Mouse (Mus musculus): ENCODE data around the gene Urm1. TPM values are rescaled to one million over a fixed set of nuclear protein-coding genes. Genes with fewer than 3 reads are reported as not detected.
"Not testable (repeated sequence)": the region's sequence is repeated elsewhere in the genome, so short reads cannot be mapped to it uniquely, and the experiment has no call there.

Urm1 gene
- total and polyA plus RNA-seq, 2 experiments, result 8.1 to 26.6 TPM

DNA sequence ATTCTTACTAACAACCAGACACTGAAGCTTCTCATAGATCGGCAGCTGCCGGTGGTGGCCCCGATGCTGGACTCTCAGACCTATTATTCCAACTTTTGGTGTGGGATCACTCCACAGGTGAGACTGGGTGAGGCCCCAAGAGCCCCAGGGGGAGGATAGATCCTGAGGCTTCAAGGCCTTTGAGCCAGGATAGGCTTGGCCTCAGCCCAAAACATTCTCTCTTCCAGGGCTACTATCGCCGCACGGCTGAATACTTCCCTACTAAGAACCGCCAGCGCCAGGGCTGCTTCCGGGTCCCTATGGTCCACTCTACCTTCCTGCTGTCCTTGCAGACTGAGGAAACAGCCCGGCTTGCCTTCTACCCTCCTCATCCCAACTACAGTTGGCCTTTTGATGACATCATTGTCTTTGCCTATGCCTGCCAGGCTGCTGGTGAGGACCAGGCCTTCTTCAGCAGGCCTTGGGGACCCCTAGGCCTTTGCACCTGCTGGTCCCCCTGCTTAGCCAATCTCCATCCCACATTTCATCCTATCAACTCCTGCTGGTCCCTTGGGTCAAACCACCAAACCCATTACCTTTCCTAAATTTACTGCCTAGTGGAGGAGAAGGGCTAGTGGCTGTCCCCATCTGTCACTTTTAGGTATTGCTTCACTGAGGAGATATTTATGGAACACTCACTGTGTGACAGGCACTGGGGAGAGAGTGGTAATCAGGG, 52.9 kb downstream of the Urm1 start:
- H3K4me3 ChIP-seq (ENCODE audit: insufficient read depth, low read depth, low read length), result no peak overlapping the region
- H3K79me2 ChIP-seq (ENCODE audit: control insufficient read depth, insufficient read depth, low read length), result no peaks in the 10 kb centered on the region
- no peaks in the 10 kb centered on the region for H3K27me3 ChIP-seq (ENCODE audit: control insufficient read depth, insufficient read depth, low read length)
- DNase-seq (ENCODE audit: extremely low read depth, low read depth, low spot score), result no peak
- TF ChIP-seq CTCF (IDR thresholded peaks at IDR 0.05; ENCODE audit: low read depth, low read length) (no peak), POLR2A (IDR thresholded peaks at IDR 0.05; ENCODE audit: extremely low read depth, insufficient read depth, low read length) (no peak)
- no peaks in the 10 kb centered on the region for H3K36me3 ChIP-seq (ENCODE audit: control insufficient read depth, insufficient read depth, low read length)
- H3K4me1 ChIP-seq (ENCODE audit: control insufficient read depth, insufficient read depth, low read length), result peaks cover 2% of the 10 kb centered on the region; the same call in 1 of the 2 replicates
- WGBS, result 91% methylated on average over 10 of the region's 10 CpGs
- H3K9ac ChIP-seq (ENCODE audit: low read depth, low read length), result no peak overlapping the region
- H3K27ac ChIP-seq (replicated peaks; ENCODE audit: insufficient read depth, low read depth, low read length), result no peak overlapping the region

DNA sequence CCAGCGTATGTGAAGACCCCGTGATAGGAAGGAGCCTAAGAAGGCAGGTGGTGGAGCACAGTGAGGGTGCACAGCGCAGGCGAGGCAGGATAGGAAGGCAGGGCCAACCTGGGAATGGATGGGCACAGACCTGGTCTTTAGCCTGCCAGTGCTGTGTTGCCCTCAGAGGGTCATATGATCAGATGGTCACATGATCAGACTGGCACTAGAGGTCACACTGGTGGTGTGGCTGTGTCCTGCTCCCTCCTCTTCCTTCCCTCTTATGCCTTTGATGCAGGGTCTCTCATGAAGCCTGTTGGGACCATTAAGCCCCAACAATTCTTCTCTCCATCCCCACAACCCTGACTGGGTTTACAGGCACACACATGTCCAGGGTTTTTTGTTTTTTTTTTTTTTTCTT, 53.9 kb downstream of the Urm1 start:
- 89% methylated on average over 4 of the region's 4 CpGs for WGBS
- TF ChIP-seq POLR2A (IDR thresholded peaks at IDR 0.05; ENCODE audit: extremely low read depth, insufficient read depth, low read length), result no peak
- TF ChIP-seq CTCF (IDR thresholded peaks at IDR 0.05; ENCODE audit: low read depth, low read length), result no peak
- no peak for DNase-seq (ENCODE audit: extremely low read depth, low read depth, low spot score)
- Histone ChIP-seq H3K27me3 (ENCODE audit: control insufficient read depth, insufficient read depth, low read length) (no peaks in the 10 kb centered on the region), H3K36me3 (ENCODE audit: control insufficient read depth, insufficient read depth, low read length) (no peaks in the 10 kb centered on the region), H3K9ac (ENCODE audit: low read depth, low read length) (no peak overlapping the region), H3K27ac (replicated peaks; ENCODE audit: insufficient read depth, low read depth, low read length) (no peak overlapping the region), H3K4me3 (ENCODE audit: insufficient read depth, low read depth, low read length) (no peak overlapping the region), H3K79me2 (ENCODE audit: control insufficient read depth, insufficient read depth, low read length) (no peaks in the 10 kb centered on the region), H3K4me1 (ENCODE audit: control insufficient read depth, insufficient read depth, low read length) (peaks cover 2% of the 10 kb centered on the region; the same call in 1 of the 2 replicates)

DNA sequence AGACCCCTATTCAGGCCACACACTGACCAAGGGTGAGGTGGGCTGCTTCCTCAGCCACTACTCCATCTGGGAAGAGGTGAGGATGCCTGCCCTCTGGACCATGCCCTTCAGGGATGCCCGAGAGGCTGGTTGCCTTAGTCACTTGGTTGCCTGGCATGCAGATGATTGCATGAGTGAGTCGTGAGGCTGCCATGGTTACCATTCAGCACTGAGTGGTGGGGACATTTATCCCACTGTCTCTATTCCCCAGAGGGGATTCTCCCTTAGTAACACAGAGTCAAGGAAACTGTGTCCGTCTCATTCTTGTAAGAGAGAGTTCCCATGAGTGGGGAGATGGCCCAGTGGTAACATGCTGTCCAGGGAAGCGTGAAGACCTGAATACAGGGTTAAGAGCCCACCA, 58.2 kb downstream of the Urm1 start:
- TF ChIP-seq CTCF (IDR thresholded peaks at IDR 0.05; ENCODE audit: low read depth, low read length), result no peak
- no peak for TF ChIP-seq POLR2A (IDR thresholded peaks at IDR 0.05; ENCODE audit: extremely low read depth, insufficient read depth, low read length)
- H3K27me3 ChIP-seq (ENCODE audit: control insufficient read depth, insufficient read depth, low read length), result no peaks in the 10 kb centered on the region; the same call in 1 of the 2 replicates
- no peaks in the 10 kb centered on the region for H3K36me3 ChIP-seq (ENCODE audit: control insufficient read depth, insufficient read depth, low read length)
- H3K27ac ChIP-seq (replicated peaks; ENCODE audit: insufficient read depth, low read depth, low read length), result no peak overlapping the region
- no peaks in the 10 kb centered on the region for H3K4me1 ChIP-seq (ENCODE audit: control insufficient read depth, insufficient read depth, low read length)
- 89% methylated on average over 4 of the region's 4 CpGs for WGBS
- no peak overlapping the region for H3K9ac ChIP-seq (ENCODE audit: low read depth, low read length)
- no peaks in the 10 kb centered on the region for H3K79me2 ChIP-seq (ENCODE audit: control insufficient read depth, insufficient read depth, low read length)
- DNase-seq (ENCODE audit: extremely low read depth, low read depth, low spot score), result no peak
- H3K4me3 ChIP-seq (ENCODE audit: insufficient read depth, low read depth, low read length), result no peak overlapping the region

DNA sequence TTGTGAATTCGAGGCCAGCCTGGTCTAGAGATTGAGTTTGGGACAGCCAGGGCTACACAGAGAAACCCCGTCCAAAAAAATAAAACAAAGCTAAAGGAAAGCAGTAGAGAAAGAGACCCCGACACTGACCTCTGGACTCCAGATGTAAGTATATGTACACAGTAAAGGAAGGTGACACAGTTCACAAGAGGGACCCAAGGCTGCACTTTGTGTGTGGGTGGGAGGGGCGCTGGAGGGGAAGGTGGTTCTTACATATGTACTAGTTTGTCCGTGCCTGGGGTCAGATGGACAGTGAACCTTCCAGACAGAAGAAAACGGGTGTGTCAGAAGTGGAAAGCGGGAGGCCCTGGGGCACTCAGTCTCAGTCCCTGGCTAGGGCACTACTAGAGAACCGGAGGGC, 59.3 kb downstream of the Urm1 start:
- Histone ChIP-seq H3K4me1 (ENCODE audit: control insufficient read depth, insufficient read depth, low read length) (no peaks in the 10 kb centered on the region), H3K27me3 (ENCODE audit: control insufficient read depth, insufficient read depth, low read length) (no peaks in the 10 kb centered on the region; the same call in 1 of the 2 replicates), H3K4me3 (ENCODE audit: insufficient read depth, low read depth, low read length) (no peak overlapping the region), H3K9ac (ENCODE audit: low read depth, low read length) (no peak overlapping the region), H3K79me2 (ENCODE audit: control insufficient read depth, insufficient read depth, low read length) (no peaks in the 10 kb centered on the region), H3K36me3 (ENCODE audit: control insufficient read depth, insufficient read depth, low read length) (no peaks in the 10 kb centered on the region), H3K27ac (replicated peaks; ENCODE audit: insufficient read depth, low read depth, low read length) (no peak overlapping the region)
- 53% methylated on average over 8 of the region's 8 CpGs for WGBS
- DNase-seq (ENCODE audit: extremely low read depth, low read depth, low spot score), result no peak
- TF ChIP-seq CTCF (IDR thresholded peaks at IDR 0.05; ENCODE audit: low read depth, low read length), result no peak
- TF ChIP-seq POLR2A (IDR thresholded peaks at IDR 0.05; ENCODE audit: extremely low read depth, insufficient read depth, low read length), result no peak

DNA sequence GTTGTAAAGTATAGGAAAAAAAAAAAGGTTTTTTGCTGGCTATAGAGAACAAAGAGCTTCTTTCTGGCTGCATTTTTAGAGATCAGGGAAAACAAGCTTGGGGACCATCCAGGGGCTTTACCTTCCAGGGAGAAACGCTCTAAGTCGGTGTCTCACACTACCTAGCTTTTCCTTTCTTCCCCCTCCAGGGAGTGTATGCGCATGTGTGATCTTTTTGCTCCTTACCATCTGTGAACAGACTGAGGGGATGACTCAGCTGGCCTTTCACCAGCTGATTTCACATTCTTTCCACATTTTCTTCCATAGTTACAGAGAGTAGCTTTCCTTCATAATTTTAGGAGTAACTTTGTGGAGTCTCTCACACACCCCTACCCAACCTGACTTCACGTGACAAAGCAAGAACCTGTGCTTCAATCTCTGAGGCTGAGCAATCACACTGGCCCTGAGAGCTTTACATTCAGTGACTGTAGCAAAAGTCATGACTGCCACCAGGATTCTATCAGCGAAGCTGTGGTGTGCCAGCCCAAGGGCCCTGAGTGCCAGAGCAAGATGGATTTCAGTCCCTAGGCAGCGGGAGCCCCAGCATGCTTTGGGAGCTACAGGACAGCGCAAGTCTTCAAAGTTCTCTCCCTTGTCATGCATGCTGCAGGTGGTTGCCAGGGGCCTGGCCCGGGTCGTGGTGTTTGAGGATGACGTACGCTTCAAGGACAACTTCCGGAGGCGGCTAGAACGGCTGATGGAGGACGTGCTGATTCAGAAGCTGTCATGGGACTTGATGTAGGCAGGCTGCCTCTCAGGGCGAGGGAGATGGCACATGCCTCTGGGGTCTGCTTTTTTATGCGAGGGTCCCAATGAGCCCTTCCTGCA, 60.3 kb downstream of the Urm1 start:
- no peak overlapping the region for H3K4me3 ChIP-seq (ENCODE audit: insufficient read depth, low read depth, low read length)
- no peak for DNase-seq (ENCODE audit: extremely low read depth, low read depth, low spot score)
- H3K27ac ChIP-seq (replicated peaks; ENCODE audit: insufficient read depth, low read depth, low read length), result no peak overlapping the region
- 71% methylated on average over 17 of the region's 17 CpGs for WGBS
- H3K4me1 ChIP-seq (ENCODE audit: control insufficient read depth, insufficient read depth, low read length), result no peaks in the 10 kb centered on the region
- no peak for TF ChIP-seq POLR2A (IDR thresholded peaks at IDR 0.05; ENCODE audit: extremely low read depth, insufficient read depth, low read length)
- no peak for TF ChIP-seq CTCF (IDR thresholded peaks at IDR 0.05; ENCODE audit: low read depth, low read length)
- no peaks in the 10 kb centered on the region for H3K36me3 ChIP-seq (ENCODE audit: control insufficient read depth, insufficient read depth, low read length)
- no peaks in the 10 kb centered on the region; the same call in 1 of the 2 replicates for H3K27me3 ChIP-seq (ENCODE audit: control insufficient read depth, insufficient read depth, low read length)
- no peak overlapping the region for H3K9ac ChIP-seq (ENCODE audit: low read depth, low read length)
- no peaks in the 10 kb centered on the region for H3K79me2 ChIP-seq (ENCODE audit: control insufficient read depth, insufficient read depth, low read length)

DNA sequence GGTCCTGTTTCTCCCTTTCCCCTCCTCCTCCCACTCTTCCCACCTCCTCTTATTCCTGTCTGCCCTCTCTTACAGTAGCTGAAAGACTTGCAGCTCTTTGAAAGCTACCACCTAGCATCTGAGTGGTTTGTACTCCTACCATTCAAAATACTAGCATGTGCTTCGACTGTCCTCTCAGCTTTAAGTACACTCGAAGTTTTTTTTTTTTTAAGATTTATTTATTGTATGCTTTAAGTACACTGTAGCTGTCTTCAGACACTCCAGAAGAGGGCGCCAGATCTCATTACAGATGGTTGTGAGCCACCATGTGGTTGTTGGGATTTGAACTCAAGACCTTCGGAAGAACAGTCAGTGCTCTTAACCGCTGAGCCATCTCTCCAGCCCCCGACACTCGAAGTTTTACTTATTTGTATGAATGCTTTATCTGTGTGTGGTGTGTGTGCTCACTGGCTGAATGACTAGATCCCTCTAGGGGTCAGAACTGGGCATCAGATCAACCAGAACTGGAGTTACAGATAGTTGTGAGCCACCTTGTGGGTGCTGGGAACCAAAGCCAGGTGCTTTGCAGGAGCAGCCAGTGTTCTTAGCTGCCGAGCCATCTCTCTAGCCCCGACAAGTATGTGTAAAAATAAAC, 66.9 kb downstream of the Urm1 start:
- H3K27me3 ChIP-seq (ENCODE audit: control insufficient read depth, insufficient read depth, low read length); H3K9ac ChIP-seq (ENCODE audit: low read depth, low read length); H3K4me3 ChIP-seq (ENCODE audit: insufficient read depth, low read depth, low read length); H3K4me1 ChIP-seq (ENCODE audit: control insufficient read depth, insufficient read depth, low read length); DNase-seq (ENCODE audit: extremely low read depth, low read depth, low spot score); H3K36me3 ChIP-seq (ENCODE audit: control insufficient read depth, insufficient read depth, low read length); H3K27ac ChIP-seq (replicated peaks; ENCODE audit: insufficient read depth, low read depth, low read length); H3K79me2 ChIP-seq (ENCODE audit: control insufficient read depth, insufficient read depth, low read length): not testable (repeated sequence)
- 81% methylated on average over 9 of the region's 9 CpGs for WGBS

Measured in liver, adult 2 months (tissue).